Mouse (Mus musculus) midbrain, embryonic 14.5 days (tissue): ENCODE data around the gene Prkrip1. TPM values are rescaled to one million over a fixed set of nuclear protein-coding genes. Genes with fewer than 3 reads are reported as not detected.

Experiments used
- ATAC-seq: fragments of 200-750 bp; cut with Nextera tagmentation; 2 replicates; pipeline ENCODE4 v1.8.0; 2017; ENCODE audit warnings: moderate number of reproducible peaks, moderate library complexity; ENCODE audit not compliant: low FRiP score, low TSS enrichment
- DNase-seq: peaks from one replicate; pipeline ENCODE4 v3.0.0-alpha.2; 2015
- H3K27ac ChIP-seq: fragments of 300-500 bp; sonication (generic); replicated peaks from 2 replicates; pipeline ENCODE4 v1.5.1; 2014; ENCODE audit warnings: mild to moderate bottlenecking, low read depth, low read length, moderate library complexity
- H3K27me3 ChIP-seq: fragments of 300-500 bp; sonication (generic); 2 replicates; pipeline ENCODE4 v1.6.1; 2014; ENCODE audit warnings: low read length, control low read depth, mixed read lengths; ENCODE audit not compliant: control insufficient read depth, insufficient read depth
- H3K36me3 ChIP-seq: fragments of 300-500 bp; sonication (generic); 2 replicates; pipeline ENCODE4 v1.6.1; 2014; ENCODE audit warnings: low read length, control low read depth; ENCODE audit not compliant: control insufficient read depth, insufficient read depth
- H3K4me1 ChIP-seq: fragments of 300-500 bp; sonication (generic); 2 replicates; pipeline ENCODE4 v1.6.1; 2014; ENCODE audit warnings: mild to moderate bottlenecking, antibody characterized with exemption, low read length, control low read depth; ENCODE audit not compliant: control insufficient read depth, insufficient read depth
- H3K4me2 ChIP-seq: fragments of 300-500 bp; sonication (generic); 2 replicates; pipeline ENCODE4 v1.6.1; 2014; ENCODE audit warnings: mild to moderate bottlenecking, low read length, moderate library complexity
- H3K4me3 ChIP-seq: fragments of 300-500 bp; sonication (generic); replicated peaks from 2 replicates; pipeline ENCODE4 v1.5.1; 2014; ENCODE audit warnings: low read depth, low read length
- H3K9ac ChIP-seq: fragments of 300-500 bp; sonication (generic); replicated peaks from 2 replicates; pipeline ENCODE4 v1.6.1; 2014; ENCODE audit warnings: mild to moderate bottlenecking, low read length, moderate library complexity
- H3K9me3 ChIP-seq: fragments of 300-500 bp; sonication (generic); 2 replicates; pipeline ENCODE4 v1.6.1; 2016; ENCODE audit warnings: low read length, control low read depth, mixed read lengths; ENCODE audit not compliant: control insufficient read depth
- WGBS: fragments of 180-500 bp; shearing (Covaris S2); extraction: QIAGEN DNeasy Blood & Tissue Kit; methylation state at CpG from one replicate; pipeline ENCODE4 v1.1.7; 2014; 5-methylcytosine and 5-hydroxymethylcytosine counted together
- polyA plus RNA-seq: library from polyadenylated mRNA; unstranded; fragments of >200 nt; fragmentation: Nextera tagmentation; extraction: Ambion mirVana; gene quantifications from 2 replicates; pipeline ENCODE4 v1.2.1, GENCODE M21; 2014

Gene Prkrip1
- polyA plus RNA-seq, 1 experiment from 2014 or later = 60.8 TPM

- no peaks in the 10 kb centered on the region for H3K27me3 ChIP-seq
- peaks cover 10% of the 10 kb centered on the region for H3K4me1 ChIP-seq
- no peak overlapping the region for H3K4me2 ChIP-seq
- no peak for DNase-seq
- WGBS = 95% methylated on average over 10 of the region's 10 CpGs
- no peak overlapping the region for H3K4me3 ChIP-seq
- no peaks in the 10 kb centered on the region for H3K9me3 ChIP-seq
- no peak overlapping the region for H3K27ac ChIP-seq
- no peak for ATAC-seq
- peaks cover 36% of the 10 kb centered on the region for H3K36me3 ChIP-seq
- H3K9ac ChIP-seq = no peak overlapping the region
Measured at GRCm38 (mm10) chr5:136140057-136140482, 58.7 kb downstream of the Prkrip1 start.

DNA sequence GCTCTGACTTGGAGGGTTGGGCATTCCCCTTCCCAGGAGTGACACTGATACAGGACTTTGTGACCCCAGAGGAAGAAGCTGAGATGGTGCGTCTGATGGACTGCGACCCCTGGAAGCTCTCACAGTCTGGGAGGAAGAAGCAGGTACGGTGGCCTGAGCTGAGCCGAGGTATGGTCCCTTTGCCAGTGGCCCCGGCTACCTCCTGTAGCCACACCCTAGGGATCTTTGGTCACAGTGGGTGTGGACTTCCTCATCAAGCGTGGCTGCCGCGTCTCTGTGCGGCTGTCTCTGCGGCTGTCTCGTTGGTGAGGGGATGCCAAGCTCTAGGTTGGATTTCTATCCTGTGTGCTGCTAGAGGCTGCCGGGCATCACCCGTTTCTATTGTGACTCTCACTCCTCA lies 59.4 kb downstream of the Prkrip1 start:
- whole genome bisulfite sequencing = 94% methylated on average over 13 of the region's 13 CpGs
- H3K27ac ChIP-seq = no peak overlapping the region
- no peak for ATAC-seq

GRCm38 (mm10) chr5:136137658-136138274 lies 61.0 kb downstream of the Prkrip1 start:
- no peak overlapping the region for H3K4me2 ChIP-seq
- H3K36me3 ChIP-seq = peaks cover 43% of the 10 kb centered on the region
- WGBS = 72% methylated on average over 13 of the region's 13 CpGs
- DNase-seq (peak; percentile 65), ATAC-seq (no peak)
- H3K9me3 ChIP-seq = no peaks in the 10 kb centered on the region
- H3K4me3 ChIP-seq = no peak overlapping the region
- no peaks in the 10 kb centered on the region for H3K27me3 ChIP-seq
- H3K27ac ChIP-seq = no peak overlapping the region
- H3K4me1 ChIP-seq = peaks cover 13% of the 10 kb centered on the region
- no peak overlapping the region for H3K9ac ChIP-seq

More for the DNA sequence above, 59.4 kb downstream of the Prkrip1 start:
- Histone ChIP-seq H3K9ac (no peak overlapping the region), H3K27me3 (no peaks in the 10 kb centered on the region), H3K9me3 (no peaks in the 10 kb centered on the region), H3K4me2 (no peak overlapping the region), H3K4me3 (no peak overlapping the region), H3K4me1 (peaks cover 13% of the 10 kb centered on the region), H3K36me3 (peaks cover 36% of the 10 kb centered on the region)
- DNase-seq = no peak

DNA sequence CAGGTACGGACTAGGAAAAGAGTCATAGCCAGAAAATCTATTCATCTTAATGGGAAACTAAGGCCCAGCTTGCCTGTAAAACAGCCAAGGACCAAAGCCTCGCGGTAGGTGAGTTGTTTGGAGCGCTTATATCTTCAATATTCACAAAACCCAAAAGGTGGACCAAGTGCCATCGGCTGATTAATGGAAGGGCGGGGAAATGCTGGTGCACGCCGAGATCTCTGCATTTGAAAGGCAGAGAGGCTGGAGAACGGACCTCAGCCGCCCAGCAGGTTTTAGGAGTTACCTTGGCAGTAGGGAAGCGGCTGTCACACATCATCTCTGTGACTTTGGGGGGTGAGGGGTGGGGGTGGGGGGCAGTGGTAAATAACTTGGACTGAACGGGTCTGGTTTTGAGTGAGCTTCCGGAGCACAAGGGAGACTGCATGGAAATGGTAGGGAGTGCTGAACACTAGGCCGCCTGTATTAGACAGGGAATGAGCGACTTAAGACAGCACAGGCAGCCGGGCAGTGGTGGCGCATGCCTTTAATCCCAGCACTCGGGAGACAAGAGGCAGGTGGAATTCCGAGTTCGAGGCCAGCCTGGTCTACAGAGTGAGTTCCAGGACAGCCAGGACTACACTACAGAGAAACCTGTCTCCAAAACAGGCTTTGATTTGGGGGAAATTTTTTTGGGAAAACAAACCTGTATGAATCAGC lies 62.3 kb downstream of the Prkrip1 start:
- ATAC-seq (no peak), DNase-seq (no peak)
- no peaks in the 10 kb centered on the region for H3K9me3 ChIP-seq
- H3K9ac ChIP-seq = peak overlapping the region; percentile 69
- H3K27me3 ChIP-seq = no peaks in the 10 kb centered on the region
- no peak overlapping the region for H3K27ac ChIP-seq
- peak overlapping the region; percentile 73 for H3K4me3 ChIP-seq
- H3K36me3 ChIP-seq = peaks cover 41% of the 10 kb centered on the region
- peaks cover 13% of the 10 kb centered on the region for H3K4me1 ChIP-seq
- WGBS = 7% methylated on average over 20 of the region's 20 CpGs
- peak overlapping the region; percentile 75 for H3K4me2 ChIP-seq

- H3K4me3 ChIP-seq = peak within 1 kb of the TSS; percentile 73
- peaks cover 41% of the 10 kb centered on the region for H3K36me3 ChIP-seq
- DNase-seq = peak; percentile 98
- ATAC-seq = peak; percentile 89
- peaks cover 13% of the 10 kb centered on the region for H3K4me1 ChIP-seq
- no peak within 1 kb of the TSS for H3K27ac ChIP-seq
- H3K27me3 ChIP-seq = no peaks in the 10 kb centered on the region
- peak within 1 kb of the TSS; percentile 75 for H3K4me2 ChIP-seq
- under 1% methylated on average over 60 of the region's 60 CpGs for WGBS
- H3K9ac ChIP-seq = peak within 1 kb of the TSS; percentile 69
- no peaks in the 10 kb centered on the region for H3K9me3 ChIP-seq
Measured at GRCm38 (mm10) chr5:136135571-136136291, 63.0 kb downstream of the Prkrip1 start, which contains the start of the genes Lrwd1 and Alkbh4. Gene Lrwd1, minus strand, starts transcription at chr5:136136074. Gene Alkbh4, plus strand, starts transcription at chr5:136136146.

Other genes starting within 250 kb of the Prkrip1 start
- gene Ssc4d, start 224.4 kb downstream of the Prkrip1 start, polyA plus RNA-seq = 1.4 and 1.9 TPM in 2 replicates
- gene Zp3, start 218.9 kb downstream of the Prkrip1 start, polyA plus RNA-seq = 0.16 TPM in 1 of 2 replicates, not detected in the other
- 23.0 and 24.0 TPM in 2 replicates for gene Dtx2, start 204.2 kb downstream of the Prkrip1 start, polyA plus RNA-seq
- not detected in 2 replicates for gene Upk3b, start 160.5 kb downstream of the Prkrip1 start, polyA plus RNA-seq
- gene Upk3bl, start 144.5 kb downstream of the Prkrip1 start, polyA plus RNA-seq = not detected in 2 replicates
- 16.9 and 17.1 TPM in 2 replicates for gene Rasa4, start 115.0 kb downstream of the Prkrip1 start, polyA plus RNA-seq
- 233 and 265 TPM in 2 replicates for gene Polr2j, start 82.3 kb downstream of the Prkrip1 start, polyA plus RNA-seq
- gene Lrwd1, start 62.9 kb downstream of the Prkrip1 start, polyA plus RNA-seq = 22.7 and 24.5 TPM in 2 replicates
- gene Alkbh4, start 62.8 kb downstream of the Prkrip1 start, polyA plus RNA-seq = 16.8 and 20.0 TPM in 2 replicates
- gene Orai2, start 28.2 kb downstream of the Prkrip1 start, polyA plus RNA-seq = 38.2 and 46.8 TPM in 2 replicates
- gene Sh2b2, start 47.6 kb upstream of the Prkrip1 start, polyA plus RNA-seq = 23.9 and 30.8 TPM in 2 replicates